Mouse (Mus musculus) layer of hippocampus, adult 9-10 months (tissue): ENCODE results near the gene Qrich2.

Experiments used
- DNase-seq: peaks from one replicate; pipeline ENCODE4 v3.0.0; 2022; ENCODE audit warnings: low spot score

The Qrich2 gene

GRCm38 (mm10) chr11:116445596-116446307 lies 20.3 kb downstream of the Qrich2 start:
- peak; percentile 93 for DNase-seq

GRCm38 (mm10) chr11:116443935-116444334 lies 22.1 kb downstream of the Qrich2 start:
- DNase-seq: no peak

- DNase-seq: no peak
These were observed 22.7 kb downstream of the Qrich2 start for GRCm38 (mm10) chr11:116443311-116443710.

GRCm38 (mm10) chr11:116442867-116443177 lies 23.2 kb downstream of the Qrich2 start:
- no peak for DNase-seq

GRCm38 (mm10) chr11:116442129-116442866 lies 23.7 kb downstream of the Qrich2 start:
- DNase-seq: no peak

GRCm38 (mm10) chr11:116440408-116441068 lies 25.5 kb downstream of the Qrich2 start:
- DNase-seq: no peak

GRCm38 (mm10) chr11:116439269-116440240 lies 26.5 kb downstream of the Qrich2 start:
- DNase-seq: no peak

GRCm38 (mm10) chr11:116437541-116437940 lies 28.5 kb downstream of the Qrich2 start:
- no peak for DNase-seq

- no peak for DNase-seq
These were observed 29.2 kb downstream of the Qrich2 start for GRCm38 (mm10) chr11:116436725-116437331.

GRCm38 (mm10) chr11:116435992-116436724 lies 29.9 kb downstream of the Qrich2 start:
- DNase-seq: no peak

GRCm38 (mm10) chr11:116434967-116435752 lies 30.9 kb downstream of the Qrich2 start:
- no peak for DNase-seq

- no peak for DNase-seq
These were observed 31.6 kb downstream of the Qrich2 start for GRCm38 (mm10) chr11:116434287-116434966.

- DNase-seq: peak; percentile 97
These were observed 32.4 kb downstream of the Qrich2 start, which contains the start of gene Ubald2 for GRCm38 (mm10) chr11:116433356-116434286. Gene Ubald2, plus strand, starts transcription at chr11:116434094.

GRCm38 (mm10) chr11:116432593-116433355 lies 33.3 kb downstream of the Qrich2 start:
- DNase-seq: no peak

- DNase-seq: no peak
These were observed 33.9 kb downstream of the Qrich2 start for GRCm38 (mm10) chr11:116432127-116432526.

GRCm38 (mm10) chr11:116431428-116432077 lies 34.5 kb downstream of the Qrich2 start:
- DNase-seq: no peak
